Mouse (Mus musculus) midbrain, embryonic 16.5 days (tissue): ENCODE results near the gene Ldb1. TPM values are rescaled to one million over a fixed set of nuclear protein-coding genes. Genes with fewer than 3 reads are reported as not detected.

ENCODE experiments used
- ATAC-seq: fragments of 200-750 bp; cut with Nextera tagmentation; 2 replicates; pipeline ENCODE4 v1.8.0; 2017; ENCODE audit warnings: moderate TSS enrichment
- H3K27ac ChIP-seq: fragments of 300-500 bp; sonication (generic); 2 replicates; pipeline ENCODE4 v1.5.1; 2014; ENCODE audit warnings: mild to moderate bottlenecking, low read length, mixed read lengths
- H3K27me3 ChIP-seq: fragments of 300-500 bp; sonication (generic); 2 replicates; pipeline ENCODE4 v1.6.1; 2014; ENCODE audit warnings: low read depth, low read length, mixed read lengths; ENCODE audit not compliant: control insufficient read depth, insufficient read depth
- H3K36me3 ChIP-seq: fragments of 300-500 bp; sonication (generic); 2 replicates; pipeline ENCODE4 v1.6.1; 2014; ENCODE audit warnings: mild to moderate bottlenecking, low read length, moderate library complexity, mixed read lengths; ENCODE audit not compliant: control insufficient read depth, insufficient read depth
- H3K4me1 ChIP-seq: fragments of 300-500 bp; sonication (generic); 2 replicates; pipeline ENCODE4 v1.6.1; 2014; ENCODE audit warnings: mild to moderate bottlenecking, low read length, mixed read lengths; ENCODE audit not compliant: control insufficient read depth, insufficient read depth
- H3K4me2 ChIP-seq: fragments of 300-500 bp; sonication (generic); 2 replicates; pipeline ENCODE4 v1.6.1; 2014; ENCODE audit warnings: mild to moderate bottlenecking, low read length, mixed read lengths
- H3K4me3 ChIP-seq: fragments of 300-500 bp; sonication (generic); 2 replicates; pipeline ENCODE4 v1.5.1; 2014; ENCODE audit warnings: low read depth, mild to moderate bottlenecking, low read length, moderate library complexity, mixed read lengths
- H3K9ac ChIP-seq: fragments of 300-500 bp; sonication (generic); 2 replicates; pipeline ENCODE4 v1.6.1; 2014; ENCODE audit warnings: low read depth, low read length, mixed read lengths
- H3K9me3 ChIP-seq: fragments of 300-500 bp; sonication (generic); replicated peaks from 2 replicates; pipeline ENCODE4 v1.6.1; 2014; ENCODE audit warnings: mild to moderate bottlenecking, low read length, mixed read lengths; ENCODE audit not compliant: control insufficient read depth, poor library complexity, severe bottlenecking
- WGBS: fragments of 180-500 bp; shearing (Covaris S2); extraction: QIAGEN DNeasy Blood & Tissue Kit; methylation state at CpG from one replicate; pipeline ENCODE4 v1.1.7; 2014; 5-methylcytosine and 5-hydroxymethylcytosine counted together
- polyA plus RNA-seq: library from polyadenylated mRNA; unstranded; fragments of >200 nt; fragmentation: Nextera tagmentation; extraction: Ambion mirVana; gene quantifications from 2 replicates; pipeline ENCODE4 v1.2.1, GENCODE M21; 2015

Gene Ldb1
- polyA plus RNA-seq = 88.1 and 107 TPM in 2 replicates

DNA sequence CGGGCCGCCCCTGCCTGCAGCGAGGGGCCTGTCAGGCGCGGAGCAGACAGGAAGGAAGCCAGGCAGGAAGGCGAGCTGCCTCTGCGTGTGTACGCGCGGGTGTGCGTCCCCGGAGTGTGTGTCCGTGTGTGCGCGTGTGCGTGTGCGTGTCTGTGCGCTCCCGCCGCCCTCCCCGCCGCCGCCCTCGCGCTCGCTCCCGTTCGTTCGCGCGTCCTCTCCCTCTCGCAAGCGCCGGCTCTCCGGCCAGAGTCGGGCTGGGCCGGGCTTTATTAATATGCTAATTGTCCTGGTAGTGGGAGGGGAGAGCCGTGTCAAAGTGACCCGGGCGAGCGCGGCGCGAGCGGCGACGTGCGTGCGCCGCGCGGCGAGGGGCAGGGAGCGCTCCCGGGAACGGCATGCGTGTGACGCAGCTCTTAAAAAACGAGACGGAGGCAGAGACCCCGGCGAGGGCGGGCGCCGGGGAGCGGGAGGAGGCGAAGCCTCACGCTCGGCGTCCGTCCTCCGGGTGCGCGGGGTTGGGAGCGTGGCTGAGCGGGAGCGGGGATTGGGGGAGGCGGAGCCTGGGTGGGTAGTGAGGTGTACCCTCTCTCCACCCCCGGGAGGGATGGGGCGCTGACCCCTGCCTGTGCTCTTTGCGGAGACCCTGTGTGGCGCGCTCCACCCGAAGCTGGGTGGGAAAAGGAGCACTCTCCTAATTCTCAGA is at the start of gene Ldb1:
Ldb1 (minus strand) TSS at position 222 of the 703 bp plus-strand sequence.
- H3K9ac ChIP-seq = peak within 1 kb of the TSS; percentile 95
- under 1% methylated on average over 76 of the region's 84 CpGs for WGBS
- no peaks in the 10 kb centered on the region for H3K9me3 ChIP-seq
- peaks cover 51% of the 10 kb centered on the region for H3K4me1 ChIP-seq
- no peaks in the 10 kb centered on the region for H3K27me3 ChIP-seq
- H3K36me3 ChIP-seq = no peaks in the 10 kb centered on the region
- H3K4me2 ChIP-seq = peak within 1 kb of the TSS; percentile 97
- H3K4me3 ChIP-seq = peak within 1 kb of the TSS; percentile 89
- H3K27ac ChIP-seq = peak within 1 kb of the TSS; percentile 97
- peak; percentile 81 for ATAC-seq

DNA sequence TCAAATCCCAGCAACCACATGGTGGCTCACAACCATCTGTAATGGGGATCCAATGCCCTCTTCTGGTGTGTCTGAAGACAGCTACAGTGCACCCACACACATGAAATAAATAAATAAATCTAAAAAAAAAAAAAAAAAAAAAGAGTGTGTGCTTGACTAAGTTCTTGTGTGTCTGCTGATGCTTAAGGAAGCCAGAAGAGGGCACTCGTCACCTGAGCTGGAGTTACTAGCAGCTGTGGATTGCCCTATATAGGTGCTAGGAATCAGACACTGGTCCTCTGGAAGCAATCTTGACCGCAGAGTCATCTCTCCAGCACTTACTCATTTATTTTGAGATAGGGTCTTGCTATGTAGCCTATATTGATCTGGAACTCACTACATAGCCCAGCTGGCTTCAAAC is 49.1 kb upstream of the Ldb1 start:
- Histone ChIP-seq H3K27ac (no peak overlapping the region), H3K27me3 (no peaks in the 10 kb centered on the region), H3K9ac (no peak overlapping the region), H3K9me3 (no peaks in the 10 kb centered on the region), H3K4me1 (no peaks in the 10 kb centered on the region), H3K4me2 (no peak overlapping the region), H3K4me3 (no peak overlapping the region), H3K36me3 (no peaks in the 10 kb centered on the region)
- no peak for ATAC-seq
- WGBS = 97% methylated on average over 2 of the region's 2 CpGs

DNA sequence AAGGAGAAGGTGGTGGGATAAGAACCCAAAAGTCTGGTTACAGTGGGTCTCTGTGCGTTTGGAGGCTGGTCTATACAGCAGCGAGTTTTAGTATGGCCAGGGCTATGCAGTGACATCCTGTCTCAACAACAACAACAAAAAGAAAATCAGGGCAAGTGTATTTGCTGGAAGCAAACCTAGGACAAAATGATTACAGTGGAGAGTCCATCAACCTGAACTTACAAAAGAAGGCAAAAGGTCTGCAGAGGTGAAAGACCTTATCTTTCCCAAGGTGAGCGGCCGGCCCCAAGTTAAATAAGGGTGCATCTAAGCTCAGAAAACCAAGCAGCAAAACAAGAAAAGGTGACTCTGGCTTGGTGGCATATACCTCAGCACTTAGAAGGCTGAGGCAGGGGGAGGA is 46.6 kb upstream of the Ldb1 start:
- Histone ChIP-seq H3K36me3 (no peaks in the 10 kb centered on the region), H3K9me3 (no peaks in the 10 kb centered on the region), H3K4me1 (no peaks in the 10 kb centered on the region), H3K4me3 (no peak overlapping the region), H3K4me2 (no peak overlapping the region), H3K27me3 (no peaks in the 10 kb centered on the region), H3K9ac (no peak overlapping the region), H3K27ac (no peak overlapping the region)
- no peak for ATAC-seq
- WGBS = 92% methylated on average over 4 of the region's 4 CpGs

GRCm38 (mm10) chr19:46087871-46088270 is 42.9 kb upstream of the Ldb1 start:
- Histone ChIP-seq H3K9ac (no peak overlapping the region), H3K27me3 (no peaks in the 10 kb centered on the region), H3K4me1 (no peaks in the 10 kb centered on the region), H3K4me2 (no peak overlapping the region), H3K27ac (no peak overlapping the region), H3K9me3 (no peaks in the 10 kb centered on the region), H3K4me3 (no peak overlapping the region), H3K36me3 (peaks cover 25% of the 10 kb centered on the region)
- no peak for ATAC-seq
- WGBS = 83% methylated on average over 7 of the region's 7 CpGs

DNA sequence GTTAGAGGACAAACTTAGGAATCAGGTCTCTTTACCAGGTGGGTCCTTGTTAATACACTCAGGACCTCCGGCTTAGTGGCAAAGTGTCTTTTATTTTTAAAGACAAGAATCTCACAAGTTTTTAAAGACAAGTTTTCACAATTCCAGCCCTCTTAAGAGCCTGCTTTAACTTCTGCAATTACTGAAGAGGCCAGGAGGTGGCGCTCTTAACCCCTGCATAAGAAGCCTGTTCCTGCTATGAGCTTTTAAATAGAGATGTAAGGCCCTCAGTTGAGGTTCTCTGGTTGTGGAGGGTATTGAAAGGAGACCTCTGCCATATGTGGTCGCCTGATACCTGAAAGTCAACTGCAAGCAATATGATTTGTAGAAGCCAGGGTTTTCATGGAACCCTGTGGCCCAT is 41.3 kb upstream of the Ldb1 start:
- Histone ChIP-seq H3K4me3 (no peak overlapping the region), H3K36me3 (peaks cover 40% of the 10 kb centered on the region), H3K9ac (no peak overlapping the region), H3K9me3 (no peaks in the 10 kb centered on the region), H3K27me3 (no peaks in the 10 kb centered on the region), H3K4me2 (no peak overlapping the region), H3K4me1 (no peaks in the 10 kb centered on the region), H3K27ac (no peak overlapping the region)
- ATAC-seq = no peak
- 55% methylated on average over 3 of the region's 3 CpGs for WGBS

DNA sequence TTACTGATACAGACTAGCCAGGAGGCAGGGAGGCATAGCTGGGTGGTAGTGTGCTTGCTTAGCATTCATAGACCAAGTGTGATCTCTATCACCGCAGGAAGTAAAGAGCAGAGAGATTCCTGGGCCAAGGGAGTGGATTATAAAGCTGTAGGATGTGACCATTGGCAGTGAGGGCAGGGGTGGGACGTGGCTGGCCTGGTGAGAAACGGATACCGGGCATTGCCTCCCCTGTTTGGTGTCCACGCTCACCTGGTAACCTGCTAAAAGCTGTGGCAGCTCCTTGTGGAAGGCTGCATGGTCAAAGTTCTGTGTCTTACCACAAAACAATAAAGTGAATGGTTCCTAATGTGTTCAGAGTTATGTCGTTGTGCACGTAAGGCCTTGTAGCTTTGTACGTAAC is 40.2 kb upstream of the Ldb1 start:
- H3K9ac ChIP-seq = no peak overlapping the region
- H3K4me3 ChIP-seq = no peak overlapping the region
- no peaks in the 10 kb centered on the region for H3K4me1 ChIP-seq
- 98% methylated on average over 8 of the region's 8 CpGs for WGBS
- ATAC-seq = no peak
- H3K9me3 ChIP-seq = no peaks in the 10 kb centered on the region
- peaks cover 44% of the 10 kb centered on the region for H3K36me3 ChIP-seq
- H3K4me2 ChIP-seq = no peak overlapping the region
- no peak overlapping the region for H3K27ac ChIP-seq
- H3K27me3 ChIP-seq = no peaks in the 10 kb centered on the region

- H3K4me2 ChIP-seq = no peak overlapping the region
- H3K4me1 ChIP-seq = peaks cover 18% of the 10 kb centered on the region
- H3K9me3 ChIP-seq = no peaks in the 10 kb centered on the region
- no peak overlapping the region for H3K27ac ChIP-seq
- ATAC-seq = no peak
- H3K9ac ChIP-seq = no peak overlapping the region
- no peaks in the 10 kb centered on the region for H3K27me3 ChIP-seq
- WGBS = 64% methylated on average over 3 of the region's 3 CpGs
- no peak overlapping the region for H3K4me3 ChIP-seq
- peaks cover 34% of the 10 kb centered on the region for H3K36me3 ChIP-seq
These were observed 33.5 kb upstream of the Ldb1 start for GRCm38 (mm10) chr19:46078535-46078934.

DNA sequence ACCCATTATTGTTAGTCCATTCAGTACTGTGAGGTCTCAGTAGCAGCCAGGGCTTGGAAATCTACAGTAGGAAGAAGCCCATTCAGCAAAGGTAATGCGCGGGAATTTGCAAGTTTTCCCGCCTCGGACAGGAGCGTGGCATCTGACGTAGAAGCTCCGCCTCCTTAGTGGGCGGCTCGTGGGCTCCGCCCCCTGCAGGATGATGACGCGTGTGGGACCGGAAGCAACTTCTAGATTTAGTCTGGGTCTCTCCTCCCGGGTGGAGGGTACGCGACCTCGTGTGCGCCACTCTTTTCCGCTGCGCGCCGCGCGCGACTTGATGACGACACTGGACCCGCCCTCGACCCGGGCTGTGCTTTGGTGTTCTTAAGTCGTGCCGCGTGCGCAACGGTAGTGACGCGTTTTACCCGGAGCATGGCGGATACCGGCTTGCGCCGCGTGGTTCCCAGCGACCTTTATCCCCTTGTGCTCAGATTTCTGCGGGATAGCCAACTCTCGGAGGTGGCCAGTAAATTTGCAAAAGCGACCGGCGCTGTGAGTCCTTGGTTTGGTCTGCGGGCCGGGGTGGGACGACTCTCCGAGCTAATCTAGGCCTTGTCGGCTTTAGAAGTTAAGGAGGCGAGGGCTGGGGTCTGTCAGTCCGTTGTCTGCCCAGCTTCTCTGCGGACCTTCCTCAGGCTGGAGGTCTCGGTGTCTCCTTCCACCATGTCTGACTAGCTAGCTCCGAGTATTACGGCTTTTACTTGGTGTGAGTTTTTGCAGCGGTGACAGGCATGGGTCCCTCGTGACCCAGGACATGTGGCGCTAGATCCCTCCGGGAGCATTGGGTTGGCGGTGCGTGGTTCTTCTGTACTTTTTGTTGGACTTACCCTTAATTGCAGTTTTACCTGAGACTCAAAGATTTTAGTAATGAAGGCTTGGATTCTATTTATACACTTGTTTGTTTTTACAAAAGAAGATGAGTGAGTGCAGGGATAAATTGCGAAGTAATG is 30.9 kb upstream of the Ldb1 start, which contains the start of gene Nolc1:
Nolc1 (plus strand) TSS at position 248 of the 992 bp plus-strand sequence.
- peak within 1 kb of the TSS; percentile 92 for H3K4me3 ChIP-seq
- peaks cover 18% of the 10 kb centered on the region for H3K4me1 ChIP-seq
- peaks cover 14% of the 10 kb centered on the region for H3K36me3 ChIP-seq
- peak within 1 kb of the TSS; percentile 76 for H3K9ac ChIP-seq
- H3K4me2 ChIP-seq = peak within 1 kb of the TSS; percentile 75
- whole genome bisulfite sequencing = under 1% methylated on average over 66 of the region's 66 CpGs
- ATAC-seq = peak; percentile 95
- no peaks in the 10 kb centered on the region for H3K27me3 ChIP-seq
- no peaks in the 10 kb centered on the region for H3K9me3 ChIP-seq
- peak within 1 kb of the TSS; percentile 76 for H3K27ac ChIP-seq

DNA sequence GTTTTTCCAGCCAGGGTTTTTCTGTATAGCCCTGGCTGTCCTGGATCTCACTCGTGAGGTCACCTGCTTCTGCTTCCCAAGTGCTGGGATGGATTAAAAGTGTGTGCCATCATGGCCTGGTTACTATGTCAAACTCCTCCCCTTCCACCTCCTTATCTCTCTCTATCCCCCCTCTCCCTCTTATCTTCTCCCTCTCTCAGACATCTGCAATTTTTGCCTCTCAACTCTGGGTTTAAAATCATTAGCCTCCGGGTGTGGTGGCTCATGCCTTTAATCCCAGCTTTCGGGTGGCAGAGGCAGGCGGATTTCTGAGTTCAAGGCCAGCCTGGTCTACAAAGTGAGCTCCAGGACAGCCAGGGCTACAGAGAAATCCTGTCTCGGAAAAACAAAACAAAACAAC is 29.3 kb upstream of the Ldb1 start:
- no peaks in the 10 kb centered on the region for H3K9me3 ChIP-seq
- WGBS = 96% methylated on average over 5 of the region's 5 CpGs
- H3K9ac ChIP-seq = no peak overlapping the region
- no peak for ATAC-seq
- no peak overlapping the region for H3K27ac ChIP-seq
- no peaks in the 10 kb centered on the region for H3K27me3 ChIP-seq
- no peak overlapping the region for H3K4me3 ChIP-seq
- H3K4me1 ChIP-seq = peaks cover 18% of the 10 kb centered on the region
- H3K4me2 ChIP-seq = no peak overlapping the region
- H3K36me3 ChIP-seq = peaks cover 18% of the 10 kb centered on the region
